Mouse (Mus musculus) 3T3-L1 (cell line): ENCODE measurements around the gene Tmem266.

Experiments
- DNase-seq: peaks from one replicate; pipeline ENCODE4 v3.0.0-alpha.2; 2015; ENCODE audit warnings: low read depth, low spot score

Tmem266 gene

GRCm38 (mm10) chr9:55398985-55399554 is 72.4 kb downstream of the Tmem266 start:
- DNase-seq, result no peak

- DNase-seq, result no peak
These were observed 75.6 kb downstream of the Tmem266 start for GRCm38 (mm10) chr9:55402276-55402675.

GRCm38 (mm10) chr9:55404256-55404655 is 77.5 kb downstream of the Tmem266 start:
- DNase-seq, result no peak

GRCm38 (mm10) chr9:55404976-55405702 is 78.4 kb downstream of the Tmem266 start:
- peak; percentile 50 for DNase-seq

- no peak for DNase-seq
These were observed 80.1 kb downstream of the Tmem266 start for GRCm38 (mm10) chr9:55406773-55407172.

- DNase-seq, result no peak
These were observed 82.1 kb downstream of the Tmem266 start for GRCm38 (mm10) chr9:55408851-55409250.

- DNase-seq, result peak; percentile 20
These were observed 83.1 kb downstream of the Tmem266 start for GRCm38 (mm10) chr9:55409833-55410232.

GRCm38 (mm10) chr9:55410430-55410829 is 83.7 kb downstream of the Tmem266 start:
- DNase-seq, result no peak

GRCm38 (mm10) chr9:55411154-55411553 is 84.4 kb downstream of the Tmem266 start:
- no peak for DNase-seq

GRCm38 (mm10) chr9:55421786-55422185 is 95.1 kb downstream of the Tmem266 start:
- DNase-seq, result peak; percentile 28

GRCm38 (mm10) chr9:55423451-55424424 is 97.0 kb downstream of the Tmem266 start:
- DNase-seq, result no peak

GRCm38 (mm10) chr9:55425271-55425810 is 98.6 kb downstream of the Tmem266 start:
- DNase-seq, result no peak

GRCm38 (mm10) chr9:55429242-55429975 is 102.7 kb downstream of the Tmem266 start:
- DNase-seq, result peak; percentile 94

- no peak for DNase-seq
These were observed 103.4 kb downstream of the Tmem266 start for GRCm38 (mm10) chr9:55430133-55430532.

- DNase-seq, result peak; percentile 51
These were observed 105.9 kb downstream of the Tmem266 start for GRCm38 (mm10) chr9:55432306-55433289.

- no peak for DNase-seq
These were observed 107.2 kb downstream of the Tmem266 start for GRCm38 (mm10) chr9:55433875-55434274.

GRCm38 (mm10) chr9:55438433-55438832 is 111.7 kb downstream of the Tmem266 start:
- DNase-seq, result no peak

GRCm38 (mm10) chr9:55439206-55439780 is 112.6 kb downstream of the Tmem266 start:
- no peak for DNase-seq

- no peak for DNase-seq
These were observed 120.8 kb downstream of the Tmem266 start for GRCm38 (mm10) chr9:55447509-55447908.

GRCm38 (mm10) chr9:55449108-55449507 is 122.4 kb downstream of the Tmem266 start:
- no peak for DNase-seq
